Mouse (Mus musculus): Measurements from ENCODE around the gene Zc3h4. TPM values are rescaled to one million over a fixed set of nuclear protein-coding genes. Genes with fewer than 3 reads are reported as not detected.
"Not testable (repeated sequence)": the region's sequence is repeated elsewhere in the genome, so short reads cannot be mapped to it uniquely, and the experiment has no call there.

The Zc3h4 gene
- 36.5 and 38.7 TPM in 2 replicates for total RNA-seq (2015)
- 25.9 and 33.5 TPM in 2 replicates for total RNA-seq (2017)

- ATAC-seq (replicated peaks; ENCODE audit: poor library complexity), result peak; percentile 25
Observed at GRCm38 (mm10) chr7:16400689-16401611, at the start of gene Zc3h4. Gene Zc3h4 (plus strand): TSS chr7:16400910.

DNA sequence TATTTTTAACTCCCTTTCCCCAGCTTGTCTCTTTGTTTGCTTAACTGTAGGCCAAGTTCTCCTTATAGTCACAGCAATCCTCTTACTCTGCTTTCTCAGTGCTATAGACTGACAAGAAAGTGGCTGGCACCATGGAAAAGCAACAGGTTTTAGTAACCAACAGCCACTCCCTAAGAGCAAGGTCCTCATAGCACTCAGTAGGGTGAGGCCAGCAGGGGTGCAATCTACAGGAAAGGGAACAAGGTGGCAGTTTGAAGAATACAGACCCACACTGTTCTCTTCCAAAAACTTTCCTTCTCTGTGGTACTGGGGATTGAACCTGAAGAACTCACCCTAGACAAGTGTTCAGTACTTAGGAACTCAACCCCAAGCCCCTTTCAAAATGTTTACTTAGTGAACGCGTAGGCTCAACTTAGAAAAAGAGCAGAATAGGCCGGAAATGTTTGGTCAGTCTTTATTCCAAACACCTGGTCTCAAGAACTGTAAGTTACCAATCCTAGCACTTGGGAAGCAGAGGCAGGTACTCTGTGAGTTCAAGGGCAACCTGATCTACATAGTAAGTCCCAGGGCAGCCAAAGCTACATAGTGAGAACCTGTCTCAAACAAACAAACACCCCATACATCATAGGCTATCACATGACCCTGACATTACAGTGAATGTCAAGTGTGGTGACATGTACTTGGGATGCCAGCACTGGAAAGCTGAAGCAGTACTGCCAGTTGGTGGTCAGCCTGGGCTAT is 44.7 kb upstream of the Zc3h4 start:
- no peak for ATAC-seq (replicated peaks; ENCODE audit: poor library complexity)

DNA sequence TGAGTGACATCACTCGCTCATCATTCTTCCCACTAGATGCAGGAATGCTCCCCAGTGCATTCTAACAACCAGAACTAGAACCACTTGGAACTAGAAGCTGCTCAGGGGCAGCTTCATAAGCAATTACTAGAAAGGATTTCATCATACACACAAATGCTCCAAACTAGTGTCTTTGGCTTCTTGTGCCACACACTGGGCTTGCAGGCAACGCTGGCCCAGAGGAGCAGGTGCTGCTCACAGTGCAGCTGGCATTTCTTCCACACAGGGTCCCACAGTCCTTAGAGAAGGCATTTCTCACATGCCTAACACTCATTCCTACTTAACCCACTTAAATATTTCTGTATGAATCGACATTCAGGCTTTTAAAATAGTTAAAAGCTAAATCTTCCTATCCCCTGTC is 43.1 kb upstream of the Zc3h4 start:
- ATAC-seq (replicated peaks; ENCODE audit: poor library complexity), result no peak

GRCm38 (mm10) chr7:16364319-16364718 is 36.4 kb upstream of the Zc3h4 start:
- ATAC-seq (replicated peaks; ENCODE audit: poor library complexity), result peak; percentile 38; the same call in 1 of the 2 replicates

DNA sequence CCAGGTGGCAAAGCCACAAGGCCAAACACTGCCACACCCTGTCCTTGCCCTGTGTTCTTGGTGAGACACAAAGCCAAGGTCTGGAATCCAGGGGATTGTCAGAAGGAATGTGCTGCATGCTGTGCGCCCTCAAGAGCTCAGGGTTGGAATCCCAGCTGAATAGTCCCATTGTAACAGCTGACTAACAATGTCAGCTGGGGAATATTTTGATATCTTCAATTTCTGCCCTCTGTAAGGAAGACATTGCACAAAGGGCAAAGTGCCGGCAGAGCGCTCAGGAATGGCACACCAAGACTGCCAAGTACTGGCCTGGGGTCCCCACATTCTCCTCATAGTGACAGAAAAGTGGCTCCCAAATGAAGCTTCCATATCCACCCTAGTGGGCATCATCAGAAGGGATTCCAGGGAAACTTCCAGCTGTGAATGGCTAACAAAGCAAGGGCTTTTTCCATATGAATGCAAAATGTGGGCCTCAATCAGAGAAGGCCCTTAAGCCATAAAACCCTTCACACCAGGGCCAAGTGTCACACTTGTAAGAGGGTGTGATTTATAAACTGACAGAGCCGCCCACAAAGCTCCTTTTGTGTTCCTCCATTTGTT is 35.7 kb upstream of the Zc3h4 start:
- ATAC-seq (replicated peaks; ENCODE audit: poor library complexity), result no peak

- 0 out of 2 replicates have a peak, but pooled peaks have one; percentile 26 for ATAC-seq (replicated peaks; ENCODE audit: poor library complexity)
Observed at GRCm38 (mm10) chr7:16366133-16366646, 34.5 kb upstream of the Zc3h4 start.

DNA sequence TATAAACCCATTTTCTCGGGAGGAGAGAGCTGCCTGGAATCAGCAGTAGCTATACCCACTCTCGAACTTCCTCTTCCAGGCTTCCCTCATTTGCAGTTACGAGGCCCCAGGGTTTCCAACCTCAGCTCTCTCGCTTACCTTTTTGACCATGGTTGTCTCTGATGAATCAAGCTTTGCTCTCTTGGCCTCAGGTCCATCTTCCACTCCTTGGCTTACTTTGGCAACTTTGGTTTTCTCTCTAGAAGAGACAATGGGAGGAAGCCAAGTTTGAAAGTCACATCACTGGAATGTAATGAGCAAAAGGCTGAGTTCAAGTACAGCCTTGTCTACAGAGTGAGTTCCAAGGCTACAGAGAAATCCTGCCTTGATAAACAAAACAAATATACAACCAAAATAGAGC is 34.0 kb upstream of the Zc3h4 start:
- ATAC-seq (replicated peaks; ENCODE audit: poor library complexity), result no peak

GRCm38 (mm10) chr7:16368835-16369234 is 31.9 kb upstream of the Zc3h4 start:
- no peak for ATAC-seq (replicated peaks; ENCODE audit: poor library complexity)

DNA sequence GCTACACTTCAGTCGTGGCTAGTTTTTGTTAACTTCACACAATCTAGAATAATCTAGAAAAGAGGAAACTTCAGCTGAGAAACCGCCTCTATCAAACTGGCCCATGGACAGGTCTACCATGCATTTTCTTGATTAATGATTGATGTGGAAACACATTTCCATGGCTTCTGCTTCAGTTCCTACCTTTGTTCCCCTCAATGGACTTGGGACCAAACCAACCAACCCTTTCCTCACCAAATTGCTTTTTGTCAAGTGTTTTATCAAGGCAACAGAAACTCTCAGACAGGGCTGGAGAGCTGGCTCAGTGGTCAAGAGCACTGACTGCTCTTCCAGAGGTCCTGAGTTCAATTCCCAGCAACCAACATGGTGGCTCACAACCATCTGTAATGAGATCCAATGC is 30.1 kb upstream of the Zc3h4 start:
- no peak for ATAC-seq (replicated peaks; ENCODE audit: poor library complexity)

- peak; percentile 55 for ATAC-seq (replicated peaks; ENCODE audit: poor library complexity)
Observed at GRCm38 (mm10) chr7:16373719-16374118, 27.0 kb upstream of the Zc3h4 start.

DNA sequence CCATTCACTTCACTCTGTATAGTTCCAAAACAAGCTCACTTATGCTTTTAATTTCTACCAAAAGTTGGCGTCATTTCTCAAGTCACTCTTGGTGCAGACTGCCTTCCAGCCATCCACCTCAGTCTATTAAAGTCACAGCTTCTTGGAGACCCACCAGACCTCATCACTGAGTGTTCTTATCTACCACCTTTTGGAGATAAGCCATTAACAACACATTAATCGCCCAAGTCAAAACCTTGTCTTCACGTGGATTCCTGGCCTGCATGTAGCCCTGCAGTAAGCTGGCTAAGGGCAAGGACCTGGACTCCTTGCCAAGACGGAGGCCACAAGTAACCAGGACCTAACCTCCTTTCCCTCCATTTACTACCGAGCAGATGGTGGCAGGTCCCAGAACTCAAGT is 25.7 kb upstream of the Zc3h4 start:
- ATAC-seq (replicated peaks; ENCODE audit: poor library complexity), result no peak

DNA sequence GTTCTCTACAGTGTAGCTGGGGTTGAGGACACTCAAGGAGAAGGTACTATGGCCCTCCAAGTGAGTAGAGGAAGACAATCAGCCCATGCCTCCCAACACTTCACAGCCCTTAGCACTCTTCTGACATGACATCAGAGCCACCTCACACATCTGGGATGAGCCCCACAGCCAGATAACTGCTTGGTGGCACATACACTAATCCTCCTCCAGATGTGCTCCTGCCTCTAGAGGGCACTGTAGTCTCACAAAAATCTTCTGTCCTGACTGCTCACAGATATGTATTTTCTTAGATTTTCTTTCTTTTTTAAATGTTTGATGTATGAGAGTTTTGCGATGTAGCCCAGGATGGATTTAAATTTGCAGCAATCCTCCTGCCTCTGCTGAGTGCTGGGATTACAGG is 24.2 kb upstream of the Zc3h4 start:
- peak; percentile 94 for ATAC-seq (replicated peaks; ENCODE audit: poor library complexity)

- ATAC-seq (replicated peaks; ENCODE audit: poor library complexity), result peak; percentile 94
Observed at GRCm38 (mm10) chr7:16387160-16388041, 13.3 kb upstream of the Zc3h4 start, which contains the start of gene Sae1. Gene Sae1 (minus strand): TSS chr7:16387806.

- ATAC-seq (replicated peaks; ENCODE audit: poor library complexity), result not testable (repeated sequence)
Observed at GRCm38 (mm10) chr7:16389942-16390341, 10.8 kb upstream of the Zc3h4 start.

DNA sequence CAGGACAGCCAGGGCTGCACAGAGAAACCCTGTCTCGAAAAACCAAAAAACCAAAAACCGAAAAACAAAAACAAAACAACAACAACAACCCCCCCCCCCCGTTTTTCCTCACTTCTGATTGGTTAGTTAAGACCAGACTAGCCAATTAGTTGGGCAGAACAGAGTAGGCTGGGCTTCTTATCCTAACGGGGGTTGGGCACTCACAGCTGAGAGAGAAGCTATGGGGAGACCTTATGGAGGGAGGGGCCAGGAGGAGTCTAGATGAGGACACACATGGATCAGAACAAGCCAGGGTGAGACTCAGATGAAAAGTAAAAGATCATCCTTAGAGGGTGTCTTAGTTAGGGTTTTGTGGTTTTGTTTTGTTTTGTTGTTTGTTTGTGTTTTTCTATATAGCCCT is 7.8 kb upstream of the Zc3h4 start:
- no peak for ATAC-seq (replicated peaks; ENCODE audit: poor library complexity)

DNA sequence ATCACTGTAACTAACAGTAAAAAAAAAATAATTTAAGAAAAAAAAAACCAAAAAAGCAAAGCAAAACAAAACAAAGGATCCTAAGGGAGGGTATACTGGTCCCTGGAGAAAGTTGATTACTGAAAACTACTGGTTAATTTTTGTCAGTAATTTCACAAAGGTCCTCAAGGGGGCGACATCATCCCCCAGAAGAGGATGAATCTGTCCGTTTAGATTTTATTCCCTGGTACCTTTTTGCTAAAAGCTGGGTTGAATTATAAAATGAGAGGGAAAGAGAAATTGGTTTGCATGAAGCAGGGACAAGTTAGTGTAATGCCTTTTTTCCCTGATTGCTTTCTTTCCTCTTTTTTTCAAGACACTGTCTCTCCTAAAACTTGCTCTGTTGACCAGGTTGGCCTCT is 4.8 kb upstream of the Zc3h4 start:
- ATAC-seq (replicated peaks; ENCODE audit: poor library complexity), result no peak

DNA sequence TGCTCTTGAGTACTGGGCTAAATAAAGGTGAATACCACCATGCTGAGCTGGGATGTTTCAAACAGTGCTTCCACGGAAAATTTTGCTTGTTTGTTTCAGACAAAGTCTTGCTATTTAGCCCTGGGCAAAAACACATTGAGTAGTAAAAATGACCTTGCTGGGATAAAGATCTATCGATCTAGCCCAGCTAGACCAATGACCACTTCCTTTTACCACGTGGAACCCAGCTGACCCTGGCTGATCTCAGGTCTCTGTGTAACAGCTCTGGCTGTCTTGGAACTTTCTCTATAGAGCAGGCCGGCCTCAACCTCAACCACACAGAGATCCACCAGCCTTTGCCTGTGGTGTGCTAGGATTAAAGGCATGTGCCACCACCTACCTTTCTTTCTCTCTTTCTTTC is 3.2 kb upstream of the Zc3h4 start:
- ATAC-seq (replicated peaks; ENCODE audit: poor library complexity), result no peak

DNA sequence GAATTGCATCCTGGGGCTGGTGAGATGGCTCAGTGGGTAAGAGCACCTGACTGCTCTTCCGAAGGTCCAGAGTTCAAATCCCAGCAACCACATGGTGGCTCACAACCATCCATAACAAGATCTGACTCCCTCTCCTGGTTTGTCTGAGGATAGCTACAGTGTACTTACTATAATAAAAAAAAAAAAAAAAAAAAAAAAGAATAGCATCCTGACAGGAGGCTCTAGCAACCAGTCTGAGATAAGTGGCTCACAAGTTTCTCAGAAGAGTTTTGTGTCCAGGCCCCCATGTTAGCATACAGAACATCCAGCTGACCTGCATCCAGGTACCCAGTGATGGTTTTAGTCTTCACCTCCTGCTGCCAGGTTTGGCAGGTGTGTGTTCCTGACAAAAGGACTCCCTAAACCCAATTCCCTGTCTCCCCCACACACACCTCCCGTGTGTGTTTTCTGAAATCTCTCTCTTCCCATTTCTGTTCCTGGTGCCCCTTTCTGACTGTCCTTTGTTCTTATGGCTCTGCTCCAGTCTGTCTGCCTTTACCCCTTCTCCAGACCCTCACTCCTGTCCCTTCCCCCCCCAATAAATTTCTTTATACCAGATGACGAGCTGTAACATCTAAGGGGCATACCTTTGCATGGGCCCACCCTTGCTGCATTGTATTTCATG is 2.2 kb upstream of the Zc3h4 start:
- no peak for ATAC-seq (replicated peaks; ENCODE audit: poor library complexity)

- ATAC-seq (replicated peaks; ENCODE audit: poor library complexity), result peak; percentile 37
Observed at GRCm38 (mm10) chr7:16399098-16399819, 1.5 kb upstream of the Zc3h4 start.

Measured in megakaryocyte progenitor cell, adult 5-6 weeks (primary cell).